In genomic region chr4:155710521-155711252, GRCm38 (mm10) we compare ENCODE assay signal across 8 mouse cellular contexts. TPM values are rescaled to one million over a fixed set of nuclear protein-coding genes. Genes with fewer than 3 reads are reported as not detected.
A peak's percentile ranks its signal among the peaks of the same experiment; 100 is the strongest.
DNase-seq lines count a peak whose midpoint lies in the region; ATAC-seq and TF ChIP-seq lines count a peak whose summit lies in the region.

No protein-coding gene starts in this region.

- peak overlapping the region; percentile 25 for H3K4me3 ChIP-seq in gastrocnemius, adult 2 months
- H3K4me3 ChIP-seq in neural tube, embryonic 13.5 days: no peak overlapping the region
- no peak overlapping the region for H3K4me3 ChIP-seq in stomach, embryonic 15.5 days (replicated peaks)

- H3K4me2 ChIP-seq in neural tube, embryonic 13.5 days: no peak overlapping the region
- no peak overlapping the region for H3K4me2 ChIP-seq in stomach, embryonic 15.5 days

- intact Hi-C loops in gastrocnemius, adult 2 months (cut with DNase I): no loop called here
- intact Hi-C loops in gastrocnemius, postnatal 36 days (cut with DNase I): no loop called here

- no peak for DNase-seq in gastrocnemius, adult 2 months
- no peak for DNase-seq in gastrocnemius, postnatal 4 days (ENCODE audit: low spot score in 2 of 2)
- no peak for DNase-seq in neural tube, embryonic 10.5 days (ENCODE audit: extremely low spot score, low spot score)
- DNase-seq in kidney, postnatal 36 days: peak; percentile 8 to 24
- DNase-seq in layer of hippocampus, adult 9-11 months: no peak
- no peak for DNase-seq in gastrocnemius, postnatal 36 days

- H3K36me3 ChIP-seq in neural tube, embryonic 13.5 days: peaks cover 14% of the 10 kb centered on the region
- peaks cover 5% of the 10 kb centered on the region for H3K36me3 ChIP-seq in stomach, embryonic 15.5 days

- H3K27ac ChIP-seq in gastrocnemius, adult 2 months: peak overlapping the region; percentile 76
- peak overlapping the region; percentile 42 for H3K27ac ChIP-seq in neural tube, embryonic 13.5 days (replicated peaks)
- H3K27ac ChIP-seq in stomach, embryonic 15.5 days: peak overlapping the region; percentile 6; the same call in 1 of the 2 replicates

- no peak overlapping the region for H3K9ac ChIP-seq in neural tube, embryonic 13.5 days
- no peak overlapping the region for H3K9ac ChIP-seq in stomach, embryonic 15.5 days

- no peaks in the 10 kb centered on the region for H3K27me3 ChIP-seq in neural tube, embryonic 13.5 days
- no peaks in the 10 kb centered on the region for H3K27me3 ChIP-seq in stomach, embryonic 15.5 days (replicated peaks)

- no peak for TF ChIP-seq CTCF in gastrocnemius, adult 2 months (IDR thresholded peaks at IDR 0.05)

- ATAC-seq in neural tube, embryonic 13.5 days (ENCODE audit: low read depth): no peak
- ATAC-seq in stomach, embryonic 15.5 days (ENCODE audit: insufficient read depth, low FRiP score, low read depth): no peak

- peaks cover 36% of the 10 kb centered on the region for H3K4me1 ChIP-seq in neural tube, embryonic 13.5 days (replicated peaks)
- 0 out of 2 replicates have a peak, but pooled peaks cover 6% of the 10 kb centered on the region for H3K4me1 ChIP-seq in stomach, embryonic 15.5 days

- H3K9me3 ChIP-seq in neural tube, embryonic 13.5 days: no peaks in the 10 kb centered on the region
- H3K9me3 ChIP-seq in stomach, embryonic 15.5 days: no peaks in the 10 kb centered on the region

- 63% methylated on average over 6 of the region's 6 CpGs for WGBS in neural tube, embryonic 13.5 days
- WGBS in stomach, embryonic 15.5 days: 60% methylated on average over 6 of the region's 6 CpGs

RNA-seq across cellular contexts. Expression of gene Ssu72, which starts 6.1 kb away (rescaled TPM):
- total RNA-seq in gastrocnemius, adult 2 months (2021): 10 to 100 TPM; 42.3 to 44.5 TPM
- 10 to 100 TPM; 61.5 to 63.0 TPM for total RNA-seq in gastrocnemius, postnatal 4 days (2021)
- polyA plus RNA-seq in neural tube, embryonic 13.5 days (2015; fragmentation: Nextera tagmentation; extraction: Ambion mirVana): 178 and 184 TPM in 2 replicates
- 141 and 152 TPM in 2 replicates for polyA plus RNA-seq in stomach, embryonic 15.5 days (2015; fragmentation: Nextera tagmentation; extraction: Ambion mirVana)
- total RNA-seq in gastrocnemius, postnatal 36 days (2021): 10 to 100 TPM; 32.3 to 34.8 TPM

RNA-seq across cellular contexts. Expression of gene Fndc10, which starts 16.5 kb away (rescaled TPM):
- 1 to 10 TPM; 1.0 to 1.5 TPM for total RNA-seq in gastrocnemius, adult 2 months (2021)
- 10 to 100 TPM in 1 of 2 experiments, 1 to 10 TPM in 1; 9.8 to 10.4 TPM for total RNA-seq in gastrocnemius, postnatal 4 days (2021)
- polyA plus RNA-seq in neural tube, embryonic 13.5 days (2015; fragmentation: Nextera tagmentation; extraction: Ambion mirVana): 10.5 and 16.5 TPM in 2 replicates
- 9.0 and 10.0 TPM in 2 replicates for polyA plus RNA-seq in stomach, embryonic 15.5 days (2015; fragmentation: Nextera tagmentation; extraction: Ambion mirVana)
- total RNA-seq in gastrocnemius, postnatal 36 days (2021): 1 to 10 TPM; 1.2 to 1.3 TPM

RNA-seq across cellular contexts. Expression of gene Tmem240, which starts 23.9 kb away (rescaled TPM):
- under 1 TPM; 0.41 to 0.67 TPM for total RNA-seq in gastrocnemius, adult 2 months (2021)
- total RNA-seq in gastrocnemius, postnatal 4 days (2021): 1 to 10 TPM; 1.3 to 1.5 TPM
- polyA plus RNA-seq in neural tube, embryonic 13.5 days (2015; fragmentation: Nextera tagmentation; extraction: Ambion mirVana): 10.4 and 12.0 TPM in 2 replicates
- 0.80 and 0.85 TPM in 2 replicates for polyA plus RNA-seq in stomach, embryonic 15.5 days (2015; fragmentation: Nextera tagmentation; extraction: Ambion mirVana)
- under 1 TPM; 0.28 to 0.39 TPM for total RNA-seq in gastrocnemius, postnatal 36 days (2021)

RNA-seq across cellular contexts. Expression of gene Mib2, which starts 41.7 kb away (rescaled TPM):
- total RNA-seq in gastrocnemius, adult 2 months (2021): 10 to 100 TPM; 17.7 to 19.8 TPM
- 10 to 100 TPM; 25.9 to 27.1 TPM for total RNA-seq in gastrocnemius, postnatal 4 days (2021)
- polyA plus RNA-seq in neural tube, embryonic 13.5 days (2015; fragmentation: Nextera tagmentation; extraction: Ambion mirVana): 37.4 and 38.9 TPM in 2 replicates
- polyA plus RNA-seq in stomach, embryonic 15.5 days (2015; fragmentation: Nextera tagmentation; extraction: Ambion mirVana): 23.3 and 24.1 TPM in 2 replicates
- total RNA-seq in gastrocnemius, postnatal 36 days (2021): 10 to 100 TPM; 13.8 to 15.2 TPM

RNA-seq across cellular contexts. Expression of gene Atad3a, which starts 50.2 kb away (rescaled TPM):
- total RNA-seq in gastrocnemius, adult 2 months (2021): 10 to 100 TPM; 25.4 to 35.3 TPM
- total RNA-seq in gastrocnemius, postnatal 4 days (2021): 10 to 100 TPM; 44.4 to 46.1 TPM
- 75.1 and 76.4 TPM in 2 replicates for polyA plus RNA-seq in neural tube, embryonic 13.5 days (2015; fragmentation: Nextera tagmentation; extraction: Ambion mirVana)
- polyA plus RNA-seq in stomach, embryonic 15.5 days (2015; fragmentation: Nextera tagmentation; extraction: Ambion mirVana): 110 and 114 TPM in 2 replicates
- 10 to 100 TPM; 23.7 to 26.6 TPM for total RNA-seq in gastrocnemius, postnatal 36 days (2021)

Comparison
In these comparisons a context has a peak if more than half of its experiments do, and no peak if none do; other contexts are left out.
1. RNA of gene Fndc10, which starts 16.5 kb away (total RNA-seq): 9.8 to 10.4 TPM in gastrocnemius, postnatal 4 days; 1.0 to 1.5 TPM in gastrocnemius, adult 2 months and 1.2 to 1.3 TPM in gastrocnemius, postnatal 36 days; every median in the first group is over 4 times any median in the second.
2. DNase-seq: peak in kidney, postnatal 36 days (2 of 2); none in gastrocnemius, adult 2 months (single experiment), gastrocnemius, postnatal 4 days (0 of 2), neural tube, embryonic 10.5 days (single experiment), layer of hippocampus, adult 9-11 months (single experiment) and gastrocnemius, postnatal 36 days (0 of 2).
3. H3K27ac ChIP-seq: peak in every context shown above with its lines; median percentile 76 in gastrocnemius, adult 2 months; 42 in neural tube, embryonic 13.5 days; 6 in stomach, embryonic 15.5 days.